Mouse (Mus musculus): ENCODE results near the gene Abcb5. TPM values are rescaled to one million over a fixed set of nuclear protein-coding genes. Genes with fewer than 3 reads are reported as not detected.
A peak's percentile ranks its signal among the peaks of the same experiment; 100 is the strongest.

Gene Abcb5
- polyA plus RNA-seq, 2 experiments: 0.03 TPM; not detected in 1

GRCm38 (mm10) chr12:118847861-118848495 is 118.2 kb downstream of the Abcb5 start:
- no peak for ATAC-seq (ENCODE audit: low FRiP score, low read depth)
- H3K4me2 ChIP-seq (replicated peaks; ENCODE audit: low read depth, low read length, severe bottlenecking): peak overlapping the region; percentile 46
- DNase-seq (ENCODE audit: low spot score): no peak
- WGBS: 1% methylated on average over 23 of the region's 23 CpGs
- no peak overlapping the region for H3K27ac ChIP-seq (replicated peaks; ENCODE audit: low read depth, low read length)
- H3K4me1 ChIP-seq (ENCODE audit: control insufficient read depth, insufficient read depth, low read length): peaks cover 5% of the 10 kb centered on the region
- TF ChIP-seq POLR2A (IDR thresholded peaks at IDR 0.05; ENCODE audit: borderline replicate concordance, extremely low read depth, insufficient read depth, insufficient read length): no peak
- H3K9me3 ChIP-seq (ENCODE audit: control insufficient read depth, low read length): no peaks in the 10 kb centered on the region
- H3K9ac ChIP-seq (ENCODE audit: low read depth, low read length, severe bottlenecking): peak overlapping the region; percentile 43; the same call in 1 of the 2 replicates
- H3K27me3 ChIP-seq (ENCODE audit: control insufficient read depth, insufficient read depth, low read length): peaks cover 92% of the 10 kb centered on the region
- no peaks in the 10 kb centered on the region for H3K36me3 ChIP-seq (ENCODE audit: control insufficient read depth, insufficient read depth, low read length)
- H3K4me3 ChIP-seq (replicated peaks; ENCODE audit: low read length): peak overlapping the region; percentile 42

DNA sequence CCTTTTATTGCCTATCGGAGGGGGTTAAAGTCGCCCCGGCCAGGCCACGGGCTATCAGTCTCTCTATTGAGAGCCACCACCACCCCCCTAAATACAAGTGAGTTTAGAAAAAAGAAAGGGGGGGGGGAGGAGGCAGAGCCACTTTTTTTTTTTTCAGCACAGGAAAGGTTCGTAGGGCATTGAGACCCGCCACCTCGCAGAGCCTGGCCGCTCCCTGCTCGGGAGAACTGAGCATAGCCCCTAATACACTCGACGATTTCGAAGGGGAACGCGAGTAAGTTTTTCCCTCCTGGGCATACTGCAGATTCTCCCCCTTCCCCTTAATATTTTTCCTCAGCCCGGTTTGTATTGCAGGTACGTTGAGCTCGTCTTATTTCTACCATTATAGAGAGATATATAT is 118.8 kb downstream of the Abcb5 start:
- peak overlapping the region; percentile 61; the same call in 1 of the 2 replicates for H3K4me2 ChIP-seq (replicated peaks; ENCODE audit: low read depth, low read length, severe bottlenecking)
- peaks cover 5% of the 10 kb centered on the region for H3K4me1 ChIP-seq (ENCODE audit: control insufficient read depth, insufficient read depth, low read length)
- DNase-seq (ENCODE audit: low spot score) (no peak), ATAC-seq (ENCODE audit: low FRiP score, low read depth) (no peak)
- no peak for TF ChIP-seq POLR2A (IDR thresholded peaks at IDR 0.05; ENCODE audit: borderline replicate concordance, extremely low read depth, insufficient read depth, insufficient read length)
- no peaks in the 10 kb centered on the region for H3K36me3 ChIP-seq (ENCODE audit: control insufficient read depth, insufficient read depth, low read length)
- H3K4me3 ChIP-seq (replicated peaks; ENCODE audit: low read length): peak overlapping the region; percentile 42
- no peaks in the 10 kb centered on the region for H3K9me3 ChIP-seq (ENCODE audit: control insufficient read depth, low read length)
- peaks cover 93% of the 10 kb centered on the region for H3K27me3 ChIP-seq (ENCODE audit: control insufficient read depth, insufficient read depth, low read length)
- under 1% methylated on average over 17 of the region's 17 CpGs for WGBS
- H3K9ac ChIP-seq (ENCODE audit: low read depth, low read length, severe bottlenecking): no peak overlapping the region
- no peak overlapping the region for H3K27ac ChIP-seq (replicated peaks; ENCODE audit: low read depth, low read length)

GRCm38 (mm10) chr12:118846649-118847321 is 119.4 kb downstream of the Abcb5 start:
- Histone ChIP-seq H3K9me3 (ENCODE audit: control insufficient read depth, low read length) (no peaks in the 10 kb centered on the region), H3K27ac (replicated peaks; ENCODE audit: low read depth, low read length) (no peak overlapping the region), H3K27me3 (ENCODE audit: control insufficient read depth, insufficient read depth, low read length) (peaks cover 88% of the 10 kb centered on the region), H3K4me3 (replicated peaks; ENCODE audit: low read length) (peak overlapping the region; percentile 42), H3K4me1 (ENCODE audit: control insufficient read depth, insufficient read depth, low read length) (peaks cover 5% of the 10 kb centered on the region), H3K4me2 (replicated peaks; ENCODE audit: low read depth, low read length, severe bottlenecking) (peak overlapping the region; percentile 61), H3K9ac (ENCODE audit: low read depth, low read length, severe bottlenecking) (no peak overlapping the region), H3K36me3 (ENCODE audit: control insufficient read depth, insufficient read depth, low read length) (no peaks in the 10 kb centered on the region)
- DNase-seq (ENCODE audit: low spot score): no peak
- TF ChIP-seq POLR2A (IDR thresholded peaks at IDR 0.05; ENCODE audit: borderline replicate concordance, extremely low read depth, insufficient read depth, insufficient read length): no peak
- peak; percentile 13; the same call in 1 of the 2 replicates for ATAC-seq (ENCODE audit: low FRiP score, low read depth)
- under 1% methylated on average over 59 of the region's 59 CpGs for WGBS

DNA sequence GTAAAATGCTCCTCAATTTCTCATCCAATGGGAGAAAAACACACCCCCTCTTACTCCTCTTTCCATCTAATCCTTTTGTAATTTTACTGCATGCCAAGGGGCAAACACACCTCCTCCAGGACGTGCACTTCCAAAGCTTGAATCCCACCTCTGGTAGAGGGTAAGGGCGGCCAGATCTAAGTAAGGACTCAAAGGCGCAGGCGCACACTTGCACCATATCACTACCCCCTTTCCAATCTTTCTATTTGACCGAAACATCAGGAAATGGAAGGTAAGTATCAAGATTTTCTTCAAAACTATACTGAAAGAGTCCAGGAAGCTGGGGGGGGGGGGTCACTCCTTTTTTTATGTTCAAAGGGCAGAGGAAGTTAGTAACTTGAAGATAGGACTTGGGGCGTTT is 120.0 kb downstream of the Abcb5 start, which contains the start of gene Sp8:
Gene Sp8 (plus strand): TSS at position 109 of the 400 bp plus-strand sequence.
- H3K4me2 ChIP-seq (replicated peaks; ENCODE audit: low read depth, low read length, severe bottlenecking): peak within 1 kb of the TSS; percentile 61
- no peaks in the 10 kb centered on the region for H3K36me3 ChIP-seq (ENCODE audit: control insufficient read depth, insufficient read depth, low read length)
- WGBS: under 1% methylated on average over 6 of the region's 6 CpGs
- peak within 1 kb of the TSS; percentile 42 for H3K4me3 ChIP-seq (replicated peaks; ENCODE audit: low read length)
- H3K27me3 ChIP-seq (ENCODE audit: control insufficient read depth, insufficient read depth, low read length): peaks cover 91% of the 10 kb centered on the region
- H3K9me3 ChIP-seq (ENCODE audit: control insufficient read depth, low read length): no peaks in the 10 kb centered on the region
- no peak within 1 kb of the TSS for H3K9ac ChIP-seq (ENCODE audit: low read depth, low read length, severe bottlenecking)
- H3K27ac ChIP-seq (replicated peaks; ENCODE audit: low read depth, low read length): no peak within 1 kb of the TSS
- TF ChIP-seq POLR2A (IDR thresholded peaks at IDR 0.05; ENCODE audit: borderline replicate concordance, extremely low read depth, insufficient read depth, insufficient read length): no peak
- no peak for ATAC-seq (ENCODE audit: low FRiP score, low read depth)
- H3K4me1 ChIP-seq (ENCODE audit: control insufficient read depth, insufficient read depth, low read length): peaks cover 5% of the 10 kb centered on the region
- DNase-seq (ENCODE audit: low spot score): no peak

GRCm38 (mm10) chr12:118845351-118845750 is 120.9 kb downstream of the Abcb5 start:
- Histone ChIP-seq H3K9ac (ENCODE audit: low read depth, low read length, severe bottlenecking) (no peak overlapping the region), H3K4me3 (replicated peaks; ENCODE audit: low read length) (no peak overlapping the region), H3K4me1 (ENCODE audit: control insufficient read depth, insufficient read depth, low read length) (peaks cover 5% of the 10 kb centered on the region), H3K4me2 (replicated peaks; ENCODE audit: low read depth, low read length, severe bottlenecking) (no peak overlapping the region), H3K36me3 (ENCODE audit: control insufficient read depth, insufficient read depth, low read length) (no peaks in the 10 kb centered on the region), H3K9me3 (ENCODE audit: control insufficient read depth, low read length) (no peaks in the 10 kb centered on the region), H3K27me3 (ENCODE audit: control insufficient read depth, insufficient read depth, low read length) (peaks cover 90% of the 10 kb centered on the region), H3K27ac (replicated peaks; ENCODE audit: low read depth, low read length) (no peak overlapping the region)
- no peak for TF ChIP-seq POLR2A (IDR thresholded peaks at IDR 0.05; ENCODE audit: borderline replicate concordance, extremely low read depth, insufficient read depth, insufficient read length)
- DNase-seq (ENCODE audit: low spot score) (no peak), ATAC-seq (ENCODE audit: low FRiP score, low read depth) (no peak)
- WGBS: 13% methylated on average over 3 of the region's 3 CpGs

Measured in limb, embryonic 14.5 days (tissue).